Mouse (Mus musculus): Measurements from ENCODE around the gene Gapvd1. TPM values are rescaled to one million over a fixed set of nuclear protein-coding genes. Genes with fewer than 3 reads are reported as not detected.

Gapvd1 gene
- polyA plus RNA-seq, 1 experiment from 2014 or later: 121 TPM

GRCm38 (mm10) chr2:34737911-34738310 lies 17.1 kb downstream of the Gapvd1 start:
- no peak overlapping the region for H3K27ac ChIP-seq
- H3K4me3 ChIP-seq: no peak overlapping the region
- no peak overlapping the region for H3K4me2 ChIP-seq (replicated peaks)
- H3K9me3 ChIP-seq: no peaks in the 10 kb centered on the region
- no peaks in the 10 kb centered on the region for H3K27me3 ChIP-seq (replicated peaks)
- 0 out of 2 replicates have a peak, but pooled peaks cover 2% of the 10 kb centered on the region for H3K4me1 ChIP-seq
- 73% methylated on average over 1 of the region's 1 CpGs for WGBS
- H3K9ac ChIP-seq: no peak overlapping the region
- ATAC-seq (ENCODE audit: low FRiP score, low read depth): no peak
- no peaks in the 10 kb centered on the region for H3K36me3 ChIP-seq

GRCm38 (mm10) chr2:34736626-34737025 lies 18.4 kb downstream of the Gapvd1 start:
- Histone ChIP-seq H3K27me3 (replicated peaks) (no peaks in the 10 kb centered on the region), H3K4me3 (no peak overlapping the region), H3K9me3 (no peaks in the 10 kb centered on the region), H3K4me2 (replicated peaks) (no peak overlapping the region), H3K27ac (no peak overlapping the region), H3K9ac (no peak overlapping the region), H3K4me1 (0 out of 2 replicates have a peak, but pooled peaks cover 2% of the 10 kb centered on the region), H3K36me3 (no peaks in the 10 kb centered on the region)
- ATAC-seq (ENCODE audit: low FRiP score, low read depth): no peak
- 95% methylated on average over 1 of the region's 1 CpGs for WGBS

GRCm38 (mm10) chr2:34727045-34727728 lies 27.8 kb downstream of the Gapvd1 start:
- no peaks in the 10 kb centered on the region for H3K9me3 ChIP-seq
- H3K27me3 ChIP-seq (replicated peaks): no peaks in the 10 kb centered on the region
- H3K4me3 ChIP-seq: no peak overlapping the region
- no peak overlapping the region for H3K9ac ChIP-seq
- H3K27ac ChIP-seq: no peak overlapping the region
- H3K4me1 ChIP-seq: no peaks in the 10 kb centered on the region
- peaks cover 50% of the 10 kb centered on the region for H3K36me3 ChIP-seq
- no peak for ATAC-seq (ENCODE audit: low FRiP score, low read depth)
- H3K4me2 ChIP-seq (replicated peaks): no peak overlapping the region
- WGBS: 97% methylated on average over 8 of the region's 8 CpGs

GRCm38 (mm10) chr2:34725269-34725668 lies 29.8 kb downstream of the Gapvd1 start:
- Histone ChIP-seq H3K4me1 (no peaks in the 10 kb centered on the region), H3K9ac (no peak overlapping the region), H3K9me3 (no peaks in the 10 kb centered on the region), H3K27me3 (replicated peaks) (no peaks in the 10 kb centered on the region), H3K27ac (no peak overlapping the region), H3K36me3 (peaks cover 57% of the 10 kb centered on the region), H3K4me2 (replicated peaks) (no peak overlapping the region), H3K4me3 (no peak overlapping the region)
- 96% methylated on average over 5 of the region's 5 CpGs for WGBS
- ATAC-seq (ENCODE audit: low FRiP score, low read depth): no peak

GRCm38 (mm10) chr2:34718196-34718595 lies 36.8 kb downstream of the Gapvd1 start:
- H3K36me3 ChIP-seq: peaks cover 36% of the 10 kb centered on the region
- no peak overlapping the region for H3K9ac ChIP-seq
- H3K4me2 ChIP-seq (replicated peaks): no peak overlapping the region
- no peak overlapping the region for H3K4me3 ChIP-seq
- H3K27ac ChIP-seq: no peak overlapping the region
- no peaks in the 10 kb centered on the region for H3K27me3 ChIP-seq (replicated peaks)
- no peaks in the 10 kb centered on the region for H3K9me3 ChIP-seq
- WGBS: 89% methylated on average over 2 of the region's 2 CpGs
- no peak for ATAC-seq (ENCODE audit: low FRiP score, low read depth)
- H3K4me1 ChIP-seq: no peaks in the 10 kb centered on the region

GRCm38 (mm10) chr2:34711904-34712303 lies 43.1 kb downstream of the Gapvd1 start:
- WGBS: 93% methylated on average over 6 of the region's 6 CpGs
- ATAC-seq (ENCODE audit: low FRiP score, low read depth): no peak
- Histone ChIP-seq H3K27ac (no peak overlapping the region), H3K36me3 (peaks cover 69% of the 10 kb centered on the region), H3K4me3 (no peak overlapping the region), H3K9me3 (no peaks in the 10 kb centered on the region), H3K27me3 (replicated peaks) (no peaks in the 10 kb centered on the region), H3K4me2 (replicated peaks) (no peak overlapping the region), H3K9ac (no peak overlapping the region), H3K4me1 (no peaks in the 10 kb centered on the region)

DNA sequence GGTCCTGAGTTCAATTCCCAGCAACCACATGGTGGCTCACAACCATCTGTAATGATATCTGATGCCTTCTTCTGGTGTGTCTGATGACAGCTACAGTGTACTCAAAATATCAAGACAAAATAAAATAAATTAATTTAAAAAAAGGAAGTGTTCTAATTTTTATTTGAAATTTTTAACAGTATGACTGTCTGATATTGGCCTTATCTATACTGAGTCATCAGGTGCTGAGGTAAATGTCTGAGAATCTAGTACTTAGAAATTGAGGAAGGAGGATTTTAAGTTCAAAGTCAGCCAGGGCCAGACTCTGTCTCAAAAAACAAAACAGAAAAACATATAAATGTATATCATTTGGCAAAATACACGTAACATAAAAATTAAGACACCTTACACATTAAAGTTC lies 46.4 kb downstream of the Gapvd1 start:
- 97% methylated on average over 1 of the region's 1 CpGs for WGBS
- Histone ChIP-seq H3K27me3 (replicated peaks) (no peaks in the 10 kb centered on the region), H3K4me1 (no peaks in the 10 kb centered on the region), H3K4me2 (replicated peaks) (no peak overlapping the region), H3K27ac (no peak overlapping the region), H3K4me3 (no peak overlapping the region), H3K9me3 (no peaks in the 10 kb centered on the region), H3K36me3 (peaks cover 85% of the 10 kb centered on the region), H3K9ac (no peak overlapping the region)
- ATAC-seq (ENCODE audit: low FRiP score, low read depth): no peak

DNA sequence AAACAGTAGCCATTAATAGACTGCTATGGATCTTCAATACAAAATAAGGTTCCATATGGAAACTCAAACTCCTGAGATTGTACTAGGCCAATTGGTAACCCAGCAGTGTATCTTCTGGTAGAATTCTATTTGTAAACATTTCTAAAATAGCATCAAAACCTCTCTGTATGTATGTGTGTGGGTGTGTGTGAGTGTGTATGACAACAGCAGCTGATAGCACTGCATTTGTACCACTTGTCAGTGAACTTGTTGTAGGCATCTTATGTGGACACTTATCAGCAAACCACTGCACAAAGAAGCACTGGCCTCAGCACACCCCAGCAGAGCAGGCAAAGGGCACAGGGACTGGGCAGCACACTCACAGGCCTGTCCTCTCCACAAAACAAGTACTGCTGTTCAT lies 58.4 kb downstream of the Gapvd1 start:
- no peaks in the 10 kb centered on the region for H3K27me3 ChIP-seq (replicated peaks)
- H3K4me2 ChIP-seq (replicated peaks): no peak overlapping the region
- H3K4me3 ChIP-seq: no peak overlapping the region
- H3K27ac ChIP-seq: no peak overlapping the region
- H3K4me1 ChIP-seq: no peaks in the 10 kb centered on the region
- H3K9me3 ChIP-seq: no peaks in the 10 kb centered on the region
- H3K9ac ChIP-seq: no peak overlapping the region
- ATAC-seq (ENCODE audit: low FRiP score, low read depth): no peak
- peaks cover 78% of the 10 kb centered on the region for H3K36me3 ChIP-seq

DNA sequence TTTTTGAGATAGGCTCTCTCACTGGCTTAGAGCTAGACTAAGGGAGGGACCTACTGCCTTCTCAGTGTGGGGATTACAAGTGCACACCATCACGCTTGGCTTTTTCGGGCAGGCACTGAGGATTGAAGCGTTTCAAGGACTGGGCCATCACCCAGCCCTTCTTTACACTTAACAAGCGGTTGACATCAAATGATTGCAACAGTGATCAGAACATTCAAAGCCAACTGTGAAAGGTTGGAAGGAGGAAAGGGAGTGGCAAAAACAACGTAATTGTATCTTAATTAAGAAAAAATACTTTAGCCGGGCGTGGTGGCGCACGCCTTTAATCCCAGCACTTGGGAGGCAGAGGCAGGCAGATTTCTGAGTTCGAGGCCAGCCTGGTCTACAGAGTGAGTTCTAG lies 62.2 kb downstream of the Gapvd1 start:
- Histone ChIP-seq H3K9me3 (no peaks in the 10 kb centered on the region), H3K4me3 (no peak overlapping the region), H3K4me2 (replicated peaks) (no peak overlapping the region), H3K9ac (no peak overlapping the region), H3K36me3 (peaks cover 78% of the 10 kb centered on the region), H3K27ac (no peak overlapping the region), H3K4me1 (no peaks in the 10 kb centered on the region), H3K27me3 (replicated peaks) (no peaks in the 10 kb centered on the region)
- 97% methylated on average over 10 of the region's 10 CpGs for WGBS
- no peak for ATAC-seq (ENCODE audit: low FRiP score, low read depth)

DNA sequence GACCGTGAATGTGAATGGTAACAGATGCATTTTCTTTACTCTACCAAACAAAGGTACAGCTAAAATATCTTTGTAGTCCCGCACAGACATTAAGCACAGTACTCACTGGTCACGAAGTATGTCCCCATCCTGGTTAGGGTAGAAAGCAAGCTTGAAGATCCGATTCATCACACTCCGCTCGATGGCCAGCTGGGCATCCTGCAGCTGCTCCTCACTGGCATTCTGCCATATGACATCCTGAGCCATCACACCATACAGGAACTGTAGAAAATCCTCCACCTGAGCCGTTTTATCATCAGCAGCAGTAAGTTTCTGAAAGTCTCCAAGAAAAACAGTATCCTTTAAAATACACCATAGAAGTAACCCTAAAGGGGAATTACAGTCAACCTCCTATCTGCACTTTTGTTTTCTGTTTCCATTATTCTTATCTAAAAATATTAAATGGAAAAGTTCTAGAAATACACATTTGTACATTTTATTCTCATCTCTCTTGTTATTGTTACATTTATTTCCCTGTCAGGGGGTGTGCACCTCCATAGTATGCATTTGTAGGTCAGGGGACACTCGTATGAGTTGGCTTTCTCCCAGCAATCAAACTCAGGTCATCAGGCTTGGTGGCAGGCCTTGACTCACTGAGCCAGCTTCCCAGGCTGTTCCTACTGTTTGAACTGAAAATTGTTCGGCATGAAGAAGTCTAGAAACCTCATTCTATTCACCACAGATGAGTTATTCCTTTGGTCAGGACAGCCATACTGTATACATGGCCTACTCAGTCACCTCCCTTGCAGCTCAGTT lies 70.8 kb downstream of the Gapvd1 start:
- Histone ChIP-seq H3K4me2 (replicated peaks) (no peak overlapping the region), H3K4me3 (no peak overlapping the region), H3K27ac (no peak overlapping the region), H3K27me3 (replicated peaks) (no peaks in the 10 kb centered on the region), H3K4me1 (no peaks in the 10 kb centered on the region), H3K9ac (no peak overlapping the region), H3K9me3 (no peaks in the 10 kb centered on the region), H3K36me3 (peaks cover 71% of the 10 kb centered on the region)
- WGBS: 87% methylated on average over 9 of the region's 9 CpGs
- no peak for ATAC-seq (ENCODE audit: low FRiP score, low read depth)

DNA sequence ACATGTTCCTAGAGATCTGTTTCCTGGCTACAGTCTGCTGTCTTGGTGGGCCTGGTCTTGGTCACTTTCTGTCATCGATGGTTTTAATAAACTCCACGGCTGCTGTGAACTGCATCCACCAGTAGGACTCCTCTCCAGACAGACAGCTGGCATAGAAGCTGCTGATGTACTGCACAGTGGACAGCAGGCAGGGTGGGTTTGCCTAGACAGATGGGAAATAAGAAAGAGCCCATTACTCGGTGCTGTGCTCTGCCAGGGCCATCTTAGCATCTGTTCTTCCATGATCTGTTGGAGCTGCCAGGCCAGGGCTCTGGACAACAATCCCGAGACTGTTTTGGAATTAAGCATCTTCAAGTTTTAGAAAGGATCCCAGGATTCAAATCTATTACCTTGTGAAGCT lies 77.1 kb downstream of the Gapvd1 start:
- Histone ChIP-seq H3K4me3 (no peak overlapping the region), H3K27ac (no peak overlapping the region), H3K36me3 (peaks cover 57% of the 10 kb centered on the region), H3K9ac (no peak overlapping the region), H3K27me3 (replicated peaks) (no peaks in the 10 kb centered on the region), H3K4me2 (replicated peaks) (no peak overlapping the region), H3K9me3 (no peaks in the 10 kb centered on the region), H3K4me1 (no peaks in the 10 kb centered on the region)
- ATAC-seq (ENCODE audit: low FRiP score, low read depth): no peak
- WGBS: 89% methylated on average over 4 of the region's 4 CpGs

- H3K4me2 ChIP-seq (replicated peaks): no peak overlapping the region
- no peaks in the 10 kb centered on the region for H3K9me3 ChIP-seq
- ATAC-seq (ENCODE audit: low FRiP score, low read depth): no peak
- no peak overlapping the region for H3K4me3 ChIP-seq
- no peaks in the 10 kb centered on the region; the same call in 1 of the 2 replicates for H3K4me1 ChIP-seq
- H3K27ac ChIP-seq: no peak overlapping the region
- WGBS: 96% methylated on average over 8 of the region's 8 CpGs
- H3K27me3 ChIP-seq (replicated peaks): no peaks in the 10 kb centered on the region
- H3K9ac ChIP-seq: no peak overlapping the region
- H3K36me3 ChIP-seq: peaks cover 48% of the 10 kb centered on the region
Observed at GRCm38 (mm10) chr2:34677061-34677460, 78.0 kb downstream of the Gapvd1 start.
